Mouse (Mus musculus): ENCODE measurements at regions not wholly inside any gene's neighbourhood (a gene's known extent, or its start where the extent isn't known, plus 50 kb on each side); places are given as distances from the start of the nearest gene placed in this dataset.

DNA sequence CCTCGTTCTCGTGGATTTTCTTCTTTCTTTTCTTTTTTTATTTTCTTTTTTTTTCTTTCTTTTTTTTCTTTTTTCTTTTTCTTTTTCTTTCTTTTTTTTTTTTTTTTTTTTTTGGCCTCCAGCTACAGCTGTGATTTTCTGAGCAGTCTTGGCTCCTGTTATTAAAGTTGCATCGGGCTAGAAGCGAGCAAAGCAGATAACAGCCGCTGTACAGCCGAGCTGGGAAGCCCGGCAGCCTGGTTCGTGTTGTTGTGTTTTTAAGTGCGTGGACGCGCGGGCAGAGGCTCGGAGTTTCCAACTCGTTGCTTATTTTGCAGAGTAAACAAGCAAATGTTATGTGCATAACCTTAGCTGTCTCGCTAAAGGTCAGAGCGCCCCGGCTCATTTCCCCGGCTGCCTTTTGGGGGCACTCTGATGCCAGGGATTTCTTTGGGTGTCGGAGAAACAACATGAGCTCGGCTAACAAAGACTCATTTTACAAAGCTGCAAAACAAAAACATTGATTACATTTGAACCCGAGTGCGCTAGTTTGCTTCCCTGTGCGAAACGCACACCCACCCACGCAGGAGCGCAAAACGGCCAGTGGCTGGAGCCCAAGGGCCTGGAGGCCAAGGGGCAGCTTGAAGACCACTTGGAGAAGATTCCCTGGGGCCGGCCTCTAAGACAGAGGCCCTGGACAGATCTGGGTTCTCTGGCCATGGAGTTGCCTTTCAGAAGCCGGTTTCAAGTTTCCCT lies 344.3 kb upstream of the Mki67 start:
- no peaks in the 10 kb centered on the region for H3K4me1 ChIP-seq (ENCODE audit: control insufficient read depth in 1 of 2, insufficient read depth in 2 of 2, low read length in 2 of 2)
- H3K79me2 ChIP-seq (ENCODE audit: control insufficient read depth, insufficient read depth, low read length, poor library complexity): no peaks in the 10 kb centered on the region
- no peaks in the 10 kb centered on the region for H3K9me3 ChIP-seq (replicated peaks; ENCODE audit: insufficient read depth, low read length)
- TF ChIP-seq TBP (IDR thresholded peaks at IDR 0.05; ENCODE audit: low read depth, low read length) (no peak), JUND (IDR thresholded peaks at IDR 0.05; ENCODE audit: low read depth, low read length) (no peak), NRF1 (IDR thresholded peaks at IDR 0.05; ENCODE audit: insufficient read depth, low read depth, low read length, poor library complexity, severe bottlenecking) (no peak), E2F4 (IDR thresholded peaks at IDR 0.05; ENCODE audit: borderline replicate concordance, low read depth, low read length) (no peak), HCFC1 (IDR thresholded peaks at IDR 0.05; ENCODE audit: low read depth, low read length) (no peak), CHD2 (IDR thresholded peaks at IDR 0.05; ENCODE audit: low read length) (no peak), GATA1 (IDR thresholded peaks at IDR 0.05; ENCODE audit: low read depth, low read length) (no peak), NELFE (IDR thresholded peaks at IDR 0.05; ENCODE audit: low read depth, low read length) (no peak)
- H3K36me3 ChIP-seq (ENCODE audit: control insufficient read depth in 1 of 2, insufficient read depth in 2 of 2, low read length in 2 of 2): no peaks in the 10 kb centered on the region
- no peak for DNase-seq (ENCODE audit: low read depth, low spot score)
- H3K9ac ChIP-seq (ENCODE audit: control insufficient read depth, low read depth, low read length, poor library complexity, severe bottlenecking): no peak overlapping the region
- H3K4me3 ChIP-seq (ENCODE audit: control insufficient read depth in 1 of 2, insufficient read depth in 1 of 2, low read depth in 2 of 2, low read length in 2 of 2): no peak overlapping the region
- H3K27ac ChIP-seq (ENCODE audit: control insufficient read depth, low read depth, low read length): no peak overlapping the region
- no peaks in the 10 kb centered on the region for H3K27me3 ChIP-seq (ENCODE audit: control insufficient read depth in 1 of 2, insufficient read depth in 2 of 2, low read length in 2 of 2)

DNA sequence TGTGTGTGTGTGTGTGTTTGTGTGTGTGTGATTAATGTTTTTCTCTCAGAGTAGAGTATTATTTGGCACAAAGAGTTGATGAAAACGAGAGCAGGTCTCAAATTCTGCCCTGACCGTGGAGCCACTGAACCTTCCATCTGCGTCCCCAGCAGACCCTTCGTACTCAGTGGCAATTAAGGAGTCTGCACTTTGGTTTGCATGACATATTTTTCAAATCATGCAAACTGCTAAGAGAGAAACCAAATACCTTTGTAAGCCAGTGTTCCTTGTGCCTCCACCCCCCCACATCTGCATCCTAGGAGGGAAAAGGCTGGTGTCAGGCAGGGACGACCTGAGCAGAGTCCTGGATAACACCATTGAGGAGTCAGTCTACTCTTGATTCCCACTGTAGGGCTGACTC lies 346.5 kb upstream of the Mki67 start:
- no peak overlapping the region for H3K4me3 ChIP-seq (ENCODE audit: control insufficient read depth in 1 of 2, insufficient read depth in 1 of 2, low read depth in 2 of 2, low read length in 2 of 2)
- H3K27me3 ChIP-seq (ENCODE audit: control insufficient read depth in 1 of 2, insufficient read depth in 2 of 2, low read length in 2 of 2): no peaks in the 10 kb centered on the region
- DNase-seq (ENCODE audit: low read depth, low spot score): no peak
- H3K9me3 ChIP-seq (replicated peaks; ENCODE audit: insufficient read depth, low read length): no peaks in the 10 kb centered on the region
- no peaks in the 10 kb centered on the region for H3K36me3 ChIP-seq (ENCODE audit: control insufficient read depth in 1 of 2, insufficient read depth in 2 of 2, low read length in 2 of 2)
- H3K9ac ChIP-seq (ENCODE audit: control insufficient read depth, low read depth, low read length, poor library complexity, severe bottlenecking): no peak overlapping the region
- no peaks in the 10 kb centered on the region for H3K4me1 ChIP-seq (ENCODE audit: control insufficient read depth in 1 of 2, insufficient read depth in 2 of 2, low read length in 2 of 2)
- no peaks in the 10 kb centered on the region for H3K79me2 ChIP-seq (ENCODE audit: control insufficient read depth, insufficient read depth, low read length, poor library complexity)
- TF ChIP-seq SMC3 (IDR thresholded peaks at IDR 0.05; ENCODE audit: low read depth, low read length) (no peak), ZKSCAN1 (IDR thresholded peaks at IDR 0.05; ENCODE audit: low read depth, low read length) (no peak), MYB (IDR thresholded peaks at IDR 0.05; ENCODE audit: low read depth, low read length) (no peak), EP300 (IDR thresholded peaks at IDR 0.05; ENCODE audit: low read depth in 1 of 2, low read length in 2 of 2) (no peak), GABPA (IDR thresholded peaks at IDR 0.05; ENCODE audit: low read depth, low read length) (no peak), USF2 (IDR thresholded peaks at IDR 0.05; ENCODE audit: borderline replicate concordance in 1 of 2, insufficient read depth in 1 of 2, low read depth in 1 of 2, low read length in 2 of 2) (no peak)
- no peak overlapping the region for H3K27ac ChIP-seq (ENCODE audit: control insufficient read depth, low read depth, low read length)

Measured in MEL (cell line).